Mouse (Mus musculus): Measurements from ENCODE around the gene Gnmt.

DNA sequence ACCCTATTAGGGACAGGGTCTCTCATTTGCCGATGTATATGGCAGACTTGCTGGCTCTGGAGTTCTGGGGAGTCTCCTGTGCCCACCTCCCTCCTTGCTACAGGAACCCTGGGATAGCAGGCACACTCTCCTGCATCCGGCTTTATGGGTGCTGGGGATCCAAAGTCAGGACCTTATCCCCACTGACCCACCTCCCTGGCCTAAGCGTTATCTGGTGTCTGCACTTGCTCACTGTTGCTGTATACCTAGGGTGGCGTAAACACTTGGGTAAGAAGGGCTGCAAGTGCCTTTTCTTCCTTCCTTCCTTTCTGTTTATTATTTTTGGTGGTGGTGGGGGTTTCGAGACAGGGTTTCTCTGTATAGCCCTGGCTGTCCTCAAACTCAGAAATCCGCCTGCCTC lies 12.3 kb upstream of the Gnmt start:
- TF ChIP-seq CTCF (IDR thresholded peaks at IDR 0.05; ENCODE audit: borderline replicate concordance, insufficient read depth, low read depth, low read length) (no peak), POLR2A (IDR thresholded peaks at IDR 0.05; ENCODE audit: borderline replicate concordance, insufficient read depth, low read length) (no peak)

Measured in cerebellum, adult 2 months (tissue).